Mouse (Mus musculus) NIH3T3 (cell line): ENCODE results near the gene Gm44503.

ENCODE experiments used
- DNase-seq: peaks from one replicate; pipeline ENCODE4 v3.0.0-alpha.2; 2012; ENCODE audit warnings: low read depth

Gene Gm44503

DNA sequence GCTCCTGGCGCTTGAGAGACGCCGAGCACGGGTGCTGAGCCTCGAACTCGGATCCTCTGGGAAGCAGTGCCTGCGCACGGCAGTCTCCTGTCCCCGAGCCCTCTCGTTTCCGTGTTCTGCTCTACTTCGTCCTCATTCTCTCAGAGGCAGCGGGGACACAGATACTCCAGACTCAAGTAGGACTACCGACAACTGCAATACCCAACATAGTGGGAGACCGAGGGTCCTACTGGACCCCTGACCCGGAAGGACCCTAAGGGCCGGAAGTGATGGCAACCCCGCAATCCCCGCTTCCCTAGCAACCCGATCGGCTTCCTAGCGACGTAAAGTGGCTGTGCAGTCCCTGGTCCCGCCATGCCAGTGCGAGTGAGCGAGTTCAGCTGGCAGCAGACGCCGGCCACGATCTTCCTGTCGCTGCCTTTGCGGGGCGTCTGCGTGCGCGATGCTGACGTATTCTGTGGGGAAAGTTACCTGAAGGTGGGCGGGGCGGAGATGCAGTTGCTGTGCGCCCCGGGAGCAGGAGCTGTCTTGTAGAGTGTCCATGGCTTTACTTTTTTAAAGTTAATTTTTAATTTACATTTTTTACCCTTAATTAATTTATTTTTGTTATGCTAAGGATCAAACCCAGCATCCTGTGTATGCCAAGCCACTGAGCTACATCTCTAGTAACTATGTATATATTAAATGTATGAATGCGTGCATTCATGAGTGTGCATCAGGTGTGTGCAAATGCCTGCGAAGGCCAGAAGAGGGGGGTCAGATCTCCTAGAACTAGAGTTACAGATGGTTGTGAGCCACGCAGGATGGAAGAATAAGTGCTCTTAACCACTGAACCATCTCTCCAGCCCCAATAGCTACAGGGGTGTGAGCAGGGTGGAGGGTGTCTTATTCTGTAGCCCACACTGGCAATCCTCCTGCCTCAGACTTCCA is at the start of gene Gm44503, which contains the start of gene Dyx1c1:
Gene Gm44503, plus strand, starts transcription at position 332 of the 930 bp plus-strand sequence.
Gene Dyx1c1, plus strand, starts transcription at position 265 of the 930 bp plus-strand sequence.
- no peak for DNase-seq

DNA sequence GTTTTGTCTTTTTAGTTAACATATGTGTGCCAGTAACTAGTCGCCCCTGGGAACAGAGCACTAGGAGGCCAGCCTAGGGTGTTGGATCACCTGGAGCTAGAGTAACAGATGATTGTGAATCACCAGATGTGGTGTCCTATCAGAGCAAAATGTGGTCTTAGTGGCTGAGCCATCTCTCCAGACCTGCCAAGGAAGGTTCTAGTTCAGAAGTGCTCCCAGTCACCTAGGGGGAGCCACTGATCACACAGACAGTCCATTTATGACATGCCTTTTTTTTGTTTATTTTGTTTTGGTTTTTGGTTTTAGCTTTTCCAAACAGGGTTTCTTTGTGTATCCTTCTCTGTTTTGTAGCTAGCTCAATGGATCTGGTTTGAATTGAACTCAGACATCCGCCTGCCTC is 47.3 kb upstream of the Gm44503 start:
- no peak for DNase-seq

DNA sequence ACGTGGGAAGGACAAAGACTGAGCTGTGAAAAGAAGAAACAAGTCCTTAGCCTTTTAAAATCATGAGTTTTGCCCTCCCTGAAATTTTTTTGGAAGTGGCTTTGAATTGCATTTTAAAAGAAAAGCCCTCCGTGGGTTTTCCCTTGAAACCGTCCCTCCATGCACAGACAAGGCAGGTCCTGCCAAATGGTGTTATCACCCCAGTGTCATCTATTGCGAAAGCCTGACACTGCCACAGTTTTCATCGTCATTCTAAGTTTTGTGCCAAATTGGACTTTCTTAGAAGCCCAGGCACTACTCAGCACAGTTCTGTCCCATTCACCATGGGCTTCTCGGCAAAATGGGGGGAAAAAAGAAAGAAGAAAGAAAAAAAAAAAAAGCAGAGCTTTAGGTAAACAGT is 45.1 kb upstream of the Gm44503 start:
- DNase-seq, result no peak

DNA sequence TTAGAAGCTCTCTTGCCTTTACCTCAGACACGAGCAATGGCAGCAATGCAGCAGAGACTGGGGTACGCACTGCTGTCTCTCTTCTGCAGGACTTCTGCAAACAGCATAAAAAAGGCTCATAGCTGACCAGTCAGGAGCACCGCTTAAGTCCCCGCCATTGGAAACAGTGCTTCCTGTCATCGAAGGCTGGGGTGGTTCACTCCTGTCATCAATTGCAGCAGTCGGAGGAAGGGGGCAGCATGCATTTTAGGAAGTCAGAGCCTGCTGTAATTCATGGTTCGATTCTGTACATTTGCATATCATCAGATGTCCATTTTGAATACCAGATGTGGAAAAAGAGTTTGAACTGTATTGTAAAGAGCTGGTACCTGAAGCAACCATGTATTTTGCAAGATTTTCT is 42.9 kb upstream of the Gm44503 start:
- DNase-seq, result no peak

DNA sequence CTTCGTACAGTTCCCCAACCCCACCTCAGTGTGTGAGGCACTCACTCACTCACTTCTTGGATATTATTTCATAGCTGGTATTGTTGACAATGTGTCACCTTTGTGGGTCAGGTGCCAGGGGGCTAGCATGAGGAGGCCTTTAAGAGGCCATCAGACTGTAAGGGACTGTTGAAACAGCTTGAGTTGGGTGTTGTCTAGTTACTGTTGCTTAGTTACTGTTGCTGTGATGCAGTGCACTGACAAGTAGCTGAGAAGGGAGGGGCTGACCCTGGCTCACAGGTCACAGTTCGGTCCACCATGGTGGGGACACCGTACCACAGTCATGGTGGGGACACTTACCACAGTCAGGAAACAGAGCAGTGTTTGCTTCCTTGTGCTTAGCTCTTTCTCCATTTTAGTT is 35.6 kb upstream of the Gm44503 start:
- DNase-seq, result no peak

DNA sequence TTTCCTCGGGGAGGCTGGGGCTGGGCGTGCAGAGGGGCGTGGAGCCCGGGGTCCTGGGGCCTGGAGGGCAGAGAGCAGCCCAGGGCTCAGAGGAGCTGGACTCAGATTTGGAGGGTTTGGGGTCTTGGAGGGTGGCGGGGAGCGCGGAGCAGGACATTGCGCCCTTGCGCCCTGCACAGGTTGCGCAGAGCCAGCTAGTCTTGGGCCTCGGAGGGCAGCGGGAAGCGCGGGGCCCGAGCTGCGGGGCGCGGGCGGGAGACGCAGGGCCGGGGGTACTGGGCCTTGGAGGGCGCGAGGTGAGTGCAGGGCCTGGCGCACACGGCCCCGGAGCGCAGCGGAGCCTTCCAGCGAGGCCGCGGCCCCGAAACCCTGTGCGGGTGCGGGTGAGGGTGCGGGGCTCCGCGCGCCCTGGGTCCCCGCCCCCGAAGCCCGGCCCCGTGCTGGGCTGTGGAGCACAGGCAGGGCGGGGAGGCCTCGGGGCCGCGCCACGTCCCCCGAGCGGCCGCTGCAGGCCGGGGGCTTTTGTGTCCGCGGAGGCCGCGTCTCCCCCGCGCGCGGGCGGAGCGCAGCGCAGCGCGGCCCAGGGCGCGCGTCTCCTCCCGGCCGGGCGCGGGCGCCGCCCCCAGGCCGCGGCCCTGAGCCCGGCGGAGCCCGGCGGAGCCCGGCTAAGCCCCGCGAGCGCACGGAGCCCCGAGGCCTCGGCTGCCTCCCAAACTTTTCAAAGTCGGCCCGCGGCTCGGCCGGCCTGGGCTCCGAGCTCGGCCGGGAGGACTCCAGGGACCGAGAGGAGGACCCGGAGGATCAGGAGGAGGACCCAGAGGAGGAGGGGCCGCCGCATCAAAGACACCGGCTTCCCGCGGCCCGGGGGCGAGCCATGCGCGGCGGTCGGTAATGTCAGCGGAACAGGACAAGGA is 33.4 kb upstream of the Gm44503 start, which contains the start of gene Pygo1:
Gene Pygo1, plus strand, starts transcription at position 625 of the 914 bp plus-strand sequence.
- peak; percentile 70 for DNase-seq

DNA sequence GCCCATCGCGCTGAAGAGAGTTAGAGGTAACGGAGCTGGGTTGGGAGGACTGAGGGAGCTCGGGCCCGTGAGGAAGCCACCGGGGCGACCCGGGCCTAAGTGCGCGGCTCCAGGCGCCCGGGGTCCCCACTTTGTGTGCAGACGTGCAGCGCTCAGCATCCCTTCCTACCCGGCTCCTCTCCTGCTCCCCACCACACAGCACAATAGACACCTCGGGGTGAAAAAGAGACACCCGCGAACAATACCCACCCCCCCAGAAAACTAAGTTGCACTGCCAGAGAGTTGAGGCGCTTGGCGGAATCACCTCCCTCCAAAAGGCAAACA is 32.8 kb upstream of the Gm44503 start:
- DNase-seq, result no peak

DNA sequence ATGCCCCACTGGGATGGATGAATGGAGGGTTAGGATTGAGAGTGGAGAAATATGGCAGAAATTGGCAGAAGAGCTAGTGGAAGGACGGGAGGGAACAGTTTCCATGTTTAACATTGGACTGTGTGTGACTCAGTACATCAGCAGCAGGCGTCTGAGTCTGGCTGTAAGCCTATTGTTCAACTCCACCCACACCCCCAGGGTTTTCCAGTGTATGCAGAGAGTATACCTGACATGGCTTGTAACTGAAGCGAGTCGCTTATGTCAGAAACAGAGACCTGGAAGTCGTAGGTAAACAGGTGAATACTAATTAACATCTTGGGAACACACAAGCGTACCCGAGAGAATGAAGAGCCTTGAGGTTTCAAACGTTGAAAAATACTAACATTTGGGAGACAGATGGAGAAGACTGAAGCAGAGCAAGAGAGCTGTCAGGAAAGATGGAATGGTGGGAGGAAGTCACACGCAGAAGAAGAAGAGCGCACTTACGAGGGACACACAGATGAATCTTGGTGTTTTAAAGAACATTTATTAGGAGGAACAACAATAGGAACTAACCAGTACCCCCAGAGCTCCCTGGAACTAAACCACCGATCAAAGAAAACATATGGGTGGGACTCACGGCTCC is 27.4 kb upstream of the Gm44503 start:
- peak; percentile 60 for DNase-seq

DNA sequence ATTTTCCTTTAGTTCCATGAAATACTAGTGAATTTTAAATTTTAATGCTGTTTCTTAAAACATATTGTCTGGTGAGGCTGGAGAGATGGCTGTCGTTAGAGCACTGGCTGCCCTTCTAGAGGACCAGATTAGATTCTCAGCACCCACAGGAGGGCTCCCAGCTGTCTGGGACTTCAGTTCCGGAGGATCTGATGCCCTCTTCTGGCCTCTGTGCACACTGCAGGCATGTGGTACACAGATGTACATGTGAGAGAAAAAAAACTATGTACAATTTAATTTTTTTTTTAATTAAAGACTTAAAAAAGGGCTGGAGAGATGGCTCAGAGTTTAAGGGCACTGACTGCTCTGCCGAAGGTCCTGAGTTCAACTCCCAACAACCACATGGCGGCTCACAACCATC is 23.3 kb upstream of the Gm44503 start:
- peak; percentile 15 for DNase-seq

DNA sequence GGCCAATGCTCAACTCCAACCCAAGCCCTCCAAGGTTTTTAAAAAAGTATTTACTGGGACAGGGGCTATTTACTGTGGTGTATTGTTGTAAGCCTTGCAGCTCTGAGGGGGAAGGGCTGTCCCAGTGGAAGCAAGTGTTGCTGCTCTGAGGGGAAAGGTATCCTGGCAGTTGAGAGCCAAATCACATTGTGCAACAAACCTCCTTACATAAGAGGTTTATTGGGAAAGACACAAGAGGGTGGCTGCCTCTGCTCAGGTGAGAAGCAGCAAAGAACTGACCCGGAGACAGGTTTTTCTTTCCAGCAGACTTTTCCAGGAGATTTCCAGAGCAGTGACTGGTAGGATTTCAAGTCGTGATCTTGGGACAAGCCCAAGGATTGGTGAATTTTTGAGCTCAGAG is 22.4 kb upstream of the Gm44503 start:
- DNase-seq, result no peak

DNA sequence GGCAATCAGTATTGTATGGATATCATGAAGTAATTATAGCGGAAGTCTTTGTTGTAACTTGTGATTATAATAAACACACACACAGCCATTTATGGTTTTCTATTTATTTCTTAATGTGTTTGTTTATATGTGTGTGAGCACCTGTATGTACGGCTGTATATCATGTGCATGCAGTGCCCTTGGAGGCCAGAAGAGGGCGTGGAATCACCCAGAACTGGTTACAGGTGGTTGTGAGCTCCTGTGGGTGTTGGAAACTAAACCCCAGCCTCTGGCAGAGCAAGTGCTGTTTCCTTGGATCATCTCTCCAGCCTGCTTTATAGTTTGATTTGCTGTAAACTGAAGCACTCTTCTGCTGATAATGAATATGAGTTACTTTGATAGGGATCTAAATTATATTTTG is 15.2 kb upstream of the Gm44503 start:
- DNase-seq, result no peak

DNA sequence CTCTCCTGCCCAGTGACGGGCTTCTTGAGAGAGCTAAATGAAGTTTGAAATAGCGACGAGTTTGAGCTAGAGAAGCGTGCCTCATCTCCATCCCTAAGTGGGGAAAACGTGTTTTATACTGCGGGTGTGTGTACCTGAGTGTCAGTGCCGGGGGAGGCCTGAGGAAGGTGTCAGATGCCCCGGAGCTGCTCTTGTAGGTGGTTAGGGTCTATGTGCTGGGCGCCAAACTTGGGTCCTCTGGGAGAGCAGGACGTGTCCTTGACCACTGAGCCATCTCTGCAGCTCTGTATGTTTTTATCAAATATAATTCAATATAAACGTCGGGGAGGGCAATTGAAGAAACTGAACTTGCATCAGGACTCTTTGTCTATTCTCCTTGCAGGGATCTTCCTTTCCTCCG is 14.4 kb upstream of the Gm44503 start:
- no peak for DNase-seq

DNA sequence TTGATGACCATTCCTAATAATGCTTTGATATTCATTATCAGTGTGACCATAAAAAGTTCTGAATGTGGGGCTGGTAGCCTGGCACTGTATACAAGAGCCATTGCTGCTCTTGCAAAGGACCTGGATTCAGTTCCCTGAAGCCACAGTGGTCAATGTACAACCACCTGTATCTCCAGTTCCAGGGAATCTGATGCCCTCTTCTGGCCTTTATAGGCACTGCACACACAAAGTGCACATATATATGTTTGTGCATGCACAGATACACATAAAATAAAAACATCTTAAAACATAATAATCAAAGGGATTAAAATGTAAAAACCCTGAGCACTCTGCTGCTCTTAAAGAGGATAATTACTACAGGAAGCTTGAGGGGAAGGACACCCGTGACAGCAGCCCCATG is 11.6 kb upstream of the Gm44503 start:
- no peak for DNase-seq

DNA sequence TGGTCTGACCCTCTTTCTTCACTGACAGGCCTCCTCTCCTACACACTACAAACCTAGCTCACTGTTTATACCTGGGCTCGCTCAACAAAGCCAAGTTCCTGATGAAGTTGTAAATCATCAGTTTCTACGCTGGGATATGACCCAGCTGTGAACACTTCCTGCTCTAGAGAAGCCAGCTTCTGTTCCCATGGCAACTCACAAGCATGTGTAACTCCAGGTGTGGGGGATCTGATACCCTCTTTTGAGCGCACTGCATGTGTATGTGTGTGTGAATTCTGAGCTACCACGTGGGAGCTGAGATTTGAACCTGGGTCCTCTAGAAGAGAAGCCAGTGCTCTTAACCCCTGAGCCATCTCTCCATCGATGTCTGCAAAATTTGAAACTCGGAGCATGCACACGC is 9.1 kb upstream of the Gm44503 start:
- no peak for DNase-seq

DNA sequence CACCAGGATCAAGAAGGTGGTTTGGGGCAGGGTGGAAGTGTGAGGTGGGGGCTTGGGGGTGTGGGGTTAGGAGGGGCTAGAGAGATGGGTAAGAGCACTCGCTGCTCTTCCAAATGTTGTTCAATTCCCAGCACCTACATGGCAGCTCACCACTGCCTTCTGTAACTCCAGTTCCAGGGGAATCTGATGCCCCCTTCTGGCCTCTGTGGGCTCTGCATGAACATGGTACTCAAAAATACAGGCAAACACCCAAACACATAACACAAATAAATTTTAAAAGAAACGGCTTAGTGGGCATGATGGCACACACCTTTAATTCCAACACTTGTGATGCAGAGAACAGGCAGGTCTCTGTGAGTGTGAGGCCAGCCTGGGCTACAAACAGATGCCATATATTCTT is 3.9 kb upstream of the Gm44503 start:
- peak; percentile 48 for DNase-seq

DNA sequence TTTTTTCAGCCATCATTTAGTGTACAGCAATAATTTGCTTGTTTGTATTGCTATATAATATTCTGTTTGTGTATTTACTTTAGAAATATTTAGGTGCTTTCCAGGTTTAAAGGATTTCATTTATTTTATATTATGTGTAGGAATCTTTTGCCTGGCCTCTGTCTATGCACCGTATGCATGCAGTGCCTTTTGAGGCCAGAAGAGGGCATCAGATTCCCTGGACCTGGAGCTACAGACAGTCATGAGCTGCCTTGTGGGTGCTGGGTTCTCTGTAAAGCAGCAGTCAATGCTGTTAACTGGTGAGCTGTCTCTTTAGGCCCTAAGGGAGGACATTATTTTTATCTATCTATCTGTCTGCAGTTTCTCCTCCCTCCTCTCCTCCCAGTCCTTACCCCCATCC is 3.1 kb upstream of the Gm44503 start:
- peak; percentile 65 for DNase-seq

DNA sequence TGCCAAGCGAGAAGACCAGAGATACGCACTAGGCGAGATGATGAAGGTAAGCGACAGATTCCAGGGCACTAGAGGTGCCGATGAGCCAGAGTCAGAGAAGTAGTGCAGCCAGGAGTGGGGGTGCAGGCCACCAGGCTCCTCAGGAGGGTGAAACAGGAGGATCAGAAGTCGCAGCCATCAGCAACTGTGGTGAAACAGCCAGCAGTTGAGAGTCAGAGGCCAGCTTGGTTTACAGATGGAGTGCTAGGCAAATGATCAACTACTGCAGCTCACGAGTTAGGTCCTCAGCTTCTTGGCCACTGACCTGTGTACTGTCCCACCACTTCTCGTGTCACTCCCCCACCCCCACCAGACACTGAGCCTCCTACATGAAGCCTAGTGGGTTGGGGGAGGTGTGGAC is 2.7 kb downstream of the Gm44503 start:
- DNase-seq, result no peak

DNA sequence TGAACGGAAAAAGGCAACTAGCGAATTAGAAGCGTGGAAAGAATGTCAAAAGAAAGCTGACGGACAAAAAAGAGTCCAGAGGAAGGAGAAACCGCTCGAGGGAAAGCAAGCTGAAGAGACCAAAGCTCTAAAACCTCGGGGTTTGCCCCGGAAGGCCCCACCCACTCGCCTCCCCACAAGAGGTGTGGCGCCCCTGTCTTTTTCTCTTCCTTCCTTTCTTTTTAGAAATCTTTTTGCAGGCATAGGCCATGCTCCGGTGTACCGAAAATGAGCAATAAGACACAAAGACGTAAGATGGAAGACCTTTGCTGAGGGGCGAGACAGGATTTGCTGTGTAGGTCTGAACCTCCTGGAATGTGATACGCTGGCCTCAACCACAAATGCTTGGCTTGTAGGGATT is 3.3 kb downstream of the Gm44503 start:
- no peak for DNase-seq

DNA sequence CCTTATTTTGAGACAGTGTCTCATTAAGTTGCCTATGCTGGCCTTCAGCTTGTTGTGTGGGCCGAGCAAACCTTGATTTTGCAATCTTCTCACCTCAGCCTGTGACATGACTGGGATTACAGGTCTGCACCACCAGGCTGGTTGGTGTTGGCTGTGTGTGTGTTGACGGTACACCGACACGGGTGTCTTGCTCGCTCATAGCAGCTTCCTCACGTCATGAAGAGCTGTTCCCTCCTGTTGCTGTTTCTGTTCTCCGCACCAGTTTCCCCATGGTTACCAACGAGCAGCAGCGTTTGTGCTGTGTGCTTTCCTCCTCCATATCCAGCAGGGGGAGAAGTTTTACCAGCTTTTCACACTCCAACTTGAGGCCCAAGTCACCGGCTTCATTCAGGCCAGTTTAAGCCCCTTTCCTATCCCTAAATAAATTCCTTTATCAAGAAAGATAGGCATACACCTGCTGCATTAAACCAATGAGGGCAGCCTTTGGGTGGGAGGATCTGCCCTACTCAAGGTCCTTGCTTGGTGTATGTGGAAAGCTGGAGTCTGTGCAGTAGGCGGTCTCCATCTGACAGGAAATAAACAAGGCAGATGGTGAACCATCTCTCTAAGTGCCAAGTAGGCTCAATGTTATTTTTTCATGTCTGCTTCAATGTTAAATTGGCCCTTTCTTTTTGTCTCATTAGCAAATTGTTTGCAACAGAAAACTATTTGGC is 9.9 kb downstream of the Gm44503 start:
- DNase-seq, result peak; percentile 62

DNA sequence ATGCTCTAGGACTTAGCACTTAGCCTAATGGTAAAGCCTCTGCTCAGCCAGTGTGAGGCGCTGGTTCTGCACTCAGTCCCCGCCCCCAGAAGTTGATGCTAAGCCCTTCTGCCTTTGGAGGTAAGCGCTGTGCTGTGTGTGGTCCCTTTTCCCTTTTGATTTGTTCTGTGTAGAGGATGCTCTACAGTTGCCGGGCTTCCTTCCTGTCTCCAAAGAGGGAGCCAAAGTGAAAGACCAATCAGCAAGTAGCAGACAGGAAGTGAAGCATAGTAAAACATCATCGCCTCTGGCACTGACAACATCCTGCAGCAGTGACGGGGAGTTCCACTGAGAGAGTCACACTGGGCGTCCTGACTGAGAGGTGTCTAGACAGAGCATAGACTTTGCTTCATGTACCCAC is 11.2 kb downstream of the Gm44503 start:
- DNase-seq, result no peak

DNA sequence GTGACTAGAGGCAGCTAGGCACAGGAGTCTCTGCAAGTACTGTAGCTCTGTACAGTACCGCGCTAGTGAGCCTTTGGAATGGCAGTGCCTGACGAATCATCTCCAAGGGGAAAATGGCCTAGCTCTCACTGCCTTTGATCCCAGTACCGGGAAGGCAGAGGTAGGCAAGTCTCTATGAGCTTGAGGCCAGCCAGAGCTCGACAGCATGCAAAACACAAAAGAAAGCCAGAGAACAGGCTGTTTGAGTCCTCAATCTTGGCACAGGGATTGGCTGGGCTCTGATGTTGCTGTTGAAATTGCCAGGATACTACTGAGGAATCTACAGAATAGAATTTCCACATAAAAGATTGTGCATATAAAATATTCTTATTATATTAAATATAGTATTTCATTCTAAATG is 13.8 kb downstream of the Gm44503 start:
- DNase-seq, result no peak

DNA sequence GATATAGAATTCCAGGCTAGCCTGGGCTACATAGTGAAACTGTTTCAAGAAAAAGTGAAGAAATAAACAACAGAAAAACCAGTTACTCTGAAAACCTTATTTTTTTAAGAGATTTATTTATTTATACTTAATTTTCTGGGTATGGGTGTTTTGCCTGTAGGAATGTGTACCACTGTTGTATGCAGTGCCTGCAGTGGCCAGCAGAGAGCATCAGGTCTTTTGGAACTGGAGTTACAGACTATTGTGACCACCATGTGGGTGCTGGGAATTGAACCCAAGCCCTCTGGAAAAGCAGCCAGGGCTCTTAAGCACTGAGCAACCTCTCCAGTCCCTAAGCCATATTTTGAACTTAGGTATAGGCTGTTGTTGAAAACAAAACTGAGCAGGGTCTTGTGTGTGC is 14.3 kb downstream of the Gm44503 start:
- DNase-seq, result no peak
